Mouse (Mus musculus) thymus, postnatal 4 days (tissue): ENCODE results near the gene Zfp174.
A peak's percentile ranks its signal among the peaks of the same experiment; 100 is the strongest.

Experiments used
- DNase-seq: peaks from one replicate; pipeline ENCODE4 v3.0.0; 2021

The Zfp174 gene

GRCm38 (mm10) chr16:3884201-3885064 lies 37.4 kb downstream of the Zfp174 start, which contains the start of the genes Zfp597 and Gm20695:
Gene Zfp597 (minus strand): TSS chr16:3884561.
Gene Gm20695 (plus strand): TSS chr16:3884648.
- DNase-seq = peak; percentile 96

- no peak for DNase-seq
Measured at GRCm38 (mm10) chr16:3885065-3885670, 38.1 kb downstream of the Zfp174 start.

GRCm38 (mm10) chr16:3891621-3892295 lies 44.7 kb downstream of the Zfp174 start:
- DNase-seq = no peak

GRCm38 (mm10) chr16:3893739-3894138 lies 46.7 kb downstream of the Zfp174 start:
- DNase-seq = no peak

GRCm38 (mm10) chr16:3895173-3895792 lies 48.2 kb downstream of the Zfp174 start:
- peak; percentile 38 for DNase-seq

- DNase-seq = no peak
Measured at GRCm38 (mm10) chr16:3896046-3896445, 49.0 kb downstream of the Zfp174 start.

- no peak for DNase-seq
Measured at GRCm38 (mm10) chr16:3896553-3896952, 49.5 kb downstream of the Zfp174 start.

GRCm38 (mm10) chr16:3907471-3907870 lies 60.4 kb downstream of the Zfp174 start:
- no peak for DNase-seq
